Mouse (Mus musculus): Measurements from ENCODE around the gene Cacna1e.

The Cacna1e gene

GRCm38 (mm10) chr1:154884275-154885206, at the start of gene Cacna1e:
Gene Cacna1e (minus strand): TSS chr1:154884501.
- DNase-seq (ENCODE audit: low spot score) = no peak

- DNase-seq (ENCODE audit: low spot score) = no peak
These were observed 34.1 kb upstream of the Cacna1e start for GRCm38 (mm10) chr1:154918406-154918805.

- DNase-seq (ENCODE audit: low spot score) = no peak
These were observed 33.1 kb upstream of the Cacna1e start for GRCm38 (mm10) chr1:154917438-154917837.

GRCm38 (mm10) chr1:154909554-154909953, 25.3 kb upstream of the Cacna1e start:
- no peak for DNase-seq (ENCODE audit: low spot score)

- DNase-seq (ENCODE audit: low spot score) = no peak
These were observed 13.1 kb upstream of the Cacna1e start for GRCm38 (mm10) chr1:154897390-154897789.

- no peak for DNase-seq (ENCODE audit: low spot score)
These were observed 5.9 kb upstream of the Cacna1e start for GRCm38 (mm10) chr1:154890244-154890643.

GRCm38 (mm10) chr1:154888495-154888894, 4.2 kb upstream of the Cacna1e start:
- no peak for DNase-seq (ENCODE audit: low spot score)

- DNase-seq (ENCODE audit: low spot score) = no peak
These were observed 3.7 kb upstream of the Cacna1e start for GRCm38 (mm10) chr1:154888018-154888417.

GRCm38 (mm10) chr1:154887546-154887945, 3.2 kb upstream of the Cacna1e start:
- DNase-seq (ENCODE audit: low spot score) = no peak

GRCm38 (mm10) chr1:154886611-154887010, 2.3 kb upstream of the Cacna1e start:
- DNase-seq (ENCODE audit: low spot score) = no peak

GRCm38 (mm10) chr1:154885207-154885548, 877 bp upstream of the Cacna1e start:
- DNase-seq (ENCODE audit: low spot score) = no peak

- no peak for DNase-seq (ENCODE audit: low spot score)
These were observed 607 bp downstream of the Cacna1e start for GRCm38 (mm10) chr1:154883596-154884191.

- DNase-seq (ENCODE audit: low spot score) = no peak
These were observed 18.3 kb downstream of the Cacna1e start for GRCm38 (mm10) chr1:154865981-154866380.

GRCm38 (mm10) chr1:154861416-154861815, 22.9 kb downstream of the Cacna1e start:
- no peak for DNase-seq (ENCODE audit: low spot score)

- DNase-seq (ENCODE audit: low spot score) = no peak
These were observed 29.7 kb downstream of the Cacna1e start for GRCm38 (mm10) chr1:154854564-154854963.

- DNase-seq (ENCODE audit: low spot score) = no peak
These were observed 33.6 kb downstream of the Cacna1e start for GRCm38 (mm10) chr1:154850515-154851287.

- DNase-seq (ENCODE audit: low spot score) = no peak
These were observed 35.4 kb downstream of the Cacna1e start for GRCm38 (mm10) chr1:154848683-154849579.

GRCm38 (mm10) chr1:154846900-154847299, 37.4 kb downstream of the Cacna1e start:
- no peak for DNase-seq (ENCODE audit: low spot score)

GRCm38 (mm10) chr1:154843427-154843826, 40.9 kb downstream of the Cacna1e start:
- DNase-seq (ENCODE audit: low spot score) = no peak

- no peak for DNase-seq (ENCODE audit: low spot score)
These were observed 42.0 kb downstream of the Cacna1e start for GRCm38 (mm10) chr1:154842336-154842735.

- DNase-seq (ENCODE audit: low spot score) = no peak
These were observed 43.2 kb downstream of the Cacna1e start for GRCm38 (mm10) chr1:154841057-154841630.

Measured in testis, postnatal 14 days (tissue).